ENCODE assay signal across 12 mouse cellular contexts in genomic region chr6:5859630-5860029, GRCm38 (mm10).
A peak's percentile ranks its signal among the peaks of the same experiment; 100 is the strongest.
DNase-seq lines count a peak whose midpoint lies in the region; ATAC-seq lines count a peak whose summit lies in the region.
"Had no signal": no experiment of that assay in that cellular context is flagged by ENCODE, and none has a peak within 500 bp of the region (broad histone marks: within the 10 kb centered on the region; RNA-seq: fewer than 3 reads in every experiment).

No protein-coding gene starts in this region.

- ATAC-seq in heart, embryonic 13.5 days (ENCODE audit: extremely low read depth, insufficient number of reproducible peaks, low FRiP score, low TSS enrichment) = no peak
- ATAC-seq in heart, embryonic 12.5 days (ENCODE audit: insufficient number of reproducible peaks, low FRiP score) = no peak
- ATAC-seq in hindbrain, embryonic 13.5 days (ENCODE audit: low FRiP score) = no peak
- 0 out of 2 replicates have a peak, but pooled peaks have one; percentile 34 for ATAC-seq in liver, embryonic 11.5 days (replicated peaks; ENCODE audit: low FRiP score)
- ATAC-seq in neural tube, embryonic 11.5 days (ENCODE audit: insufficient read depth, low FRiP score, low TSS enrichment) = 0 out of 2 replicates have a peak, but pooled peaks have one; percentile 6
- no peak for ATAC-seq in forebrain, embryonic 12.5 days (ENCODE audit: low FRiP score)

- H3K27me3 ChIP-seq in heart, embryonic 13.5 days (replicated peaks) = peaks cover 3% of the 10 kb centered on the region; the same call in 1 of the 2 replicates
- 0 out of 2 replicates have a peak, but pooled peaks cover 6% of the 10 kb centered on the region for H3K27me3 ChIP-seq in heart, embryonic 12.5 days (replicated peaks)
- H3K27me3 ChIP-seq in hindbrain, embryonic 13.5 days = peaks cover 14% of the 10 kb centered on the region
- H3K27me3 ChIP-seq in liver, embryonic 11.5 days (replicated peaks; ENCODE audit: control insufficient read depth, insufficient read depth, low read length) = no peaks in the 10 kb centered on the region
- no peaks in the 10 kb centered on the region for H3K27me3 ChIP-seq in neural tube, embryonic 11.5 days (ENCODE audit: control insufficient read depth, insufficient read depth, low read length)
- H3K27me3 ChIP-seq in forebrain, embryonic 12.5 days = no peaks in the 10 kb centered on the region

- H3K9ac ChIP-seq in heart, embryonic 13.5 days = no peak overlapping the region
- H3K9ac ChIP-seq in heart, embryonic 12.5 days = no peak overlapping the region
- no peak overlapping the region for H3K9ac ChIP-seq in hindbrain, embryonic 13.5 days
- H3K9ac ChIP-seq in liver, embryonic 11.5 days (ENCODE audit: low read depth, low read length) = no peak overlapping the region
- no peak overlapping the region for H3K9ac ChIP-seq in neural tube, embryonic 11.5 days (ENCODE audit: low read length)
- no peak overlapping the region for H3K9ac ChIP-seq in forebrain, embryonic 12.5 days

- H3K4me1 ChIP-seq in heart, embryonic 13.5 days = 0 out of 2 replicates have a peak, but pooled peaks cover 4% of the 10 kb centered on the region
- no peaks in the 10 kb centered on the region for H3K4me1 ChIP-seq in heart, embryonic 12.5 days (replicated peaks)
- H3K4me1 ChIP-seq in hindbrain, embryonic 13.5 days (replicated peaks) = peaks cover 11% of the 10 kb centered on the region; the same call in 1 of the 2 replicates
- no peaks in the 10 kb centered on the region for H3K4me1 ChIP-seq in liver, embryonic 11.5 days (replicated peaks; ENCODE audit: control insufficient read depth, insufficient read depth, low read length)
- H3K4me1 ChIP-seq in neural tube, embryonic 11.5 days (ENCODE audit: control insufficient read depth, insufficient read depth, low read length) = no peaks in the 10 kb centered on the region
- peaks cover 6% of the 10 kb centered on the region; the same call in 1 of the 2 replicates for H3K4me1 ChIP-seq in forebrain, embryonic 12.5 days

- 63% methylated on average over 8 of the region's 8 CpGs for WGBS in heart, embryonic 13.5 days
- WGBS in heart, embryonic 12.5 days = 54% methylated on average over 8 of the region's 8 CpGs
- WGBS in hindbrain, embryonic 13.5 days = 56% methylated on average over 8 of the region's 8 CpGs
- 47% methylated on average over 8 of the region's 8 CpGs for WGBS in liver, embryonic 11.5 days
- WGBS in neural tube, embryonic 11.5 days = 60% methylated on average over 8 of the region's 8 CpGs
- 76% methylated on average over 8 of the region's 8 CpGs for WGBS in forebrain, embryonic 12.5 days

- peak overlapping the region; percentile 62; the same call in 1 of the 2 replicates for H3K4me2 ChIP-seq in heart, embryonic 13.5 days
- no peak overlapping the region for H3K4me2 ChIP-seq in heart, embryonic 12.5 days
- peak overlapping the region; percentile 45 for H3K4me2 ChIP-seq in hindbrain, embryonic 13.5 days
- 0 out of 2 replicates have a peak overlapping the region, but pooled peaks have one; percentile 3 for H3K4me2 ChIP-seq in liver, embryonic 11.5 days
- no peak overlapping the region for H3K4me2 ChIP-seq in neural tube, embryonic 11.5 days (ENCODE audit: low read depth)
- H3K4me2 ChIP-seq in forebrain, embryonic 12.5 days = no peak overlapping the region

- no peak overlapping the region for H3K27ac ChIP-seq in heart, embryonic 13.5 days (replicated peaks)
- no peak overlapping the region for H3K27ac ChIP-seq in heart, embryonic 12.5 days (ENCODE audit: poor library complexity, severe bottlenecking)
- H3K27ac ChIP-seq in hindbrain, embryonic 13.5 days = no peak overlapping the region
- H3K27ac ChIP-seq in liver, embryonic 11.5 days (ENCODE audit: low read depth, low read length) = no peak overlapping the region
- H3K27ac ChIP-seq in neural tube, embryonic 11.5 days (ENCODE audit: low read depth, low read length) = no peak overlapping the region
- no peak overlapping the region for H3K27ac ChIP-seq in forebrain, embryonic 12.5 days
- H3K27ac ChIP-seq: macrophage had no signal

- H3K36me3 ChIP-seq in heart, embryonic 13.5 days = no peaks in the 10 kb centered on the region
- H3K36me3 ChIP-seq in heart, embryonic 12.5 days = no peaks in the 10 kb centered on the region
- no peaks in the 10 kb centered on the region for H3K36me3 ChIP-seq in hindbrain, embryonic 13.5 days
- H3K36me3 ChIP-seq in liver, embryonic 11.5 days (ENCODE audit: control insufficient read depth, insufficient read depth, low read length) = no peaks in the 10 kb centered on the region
- no peaks in the 10 kb centered on the region for H3K36me3 ChIP-seq in neural tube, embryonic 11.5 days (ENCODE audit: control insufficient read depth, insufficient read depth, low read length)
- H3K36me3 ChIP-seq in forebrain, embryonic 12.5 days (replicated peaks) = no peaks in the 10 kb centered on the region

- DNase-seq in liver, embryonic 11.5 days (ENCODE audit: low spot score) = no peak
- no peak for DNase-seq in neural tube, embryonic 11.5 days (ENCODE audit: low spot score)
- no peak for DNase-seq in thymus, postnatal 14 days
- no peak for DNase-seq in adrenal gland, adult 2 months
- DNase-seq: adrenal gland, postnatal 36 days; cerebellum, adult 9-10 months; kidney, adult 2 months had no signal

- no peaks in the 10 kb centered on the region for H3K9me3 ChIP-seq in heart, embryonic 13.5 days
- H3K9me3 ChIP-seq in heart, embryonic 12.5 days (replicated peaks) = no peaks in the 10 kb centered on the region
- H3K9me3 ChIP-seq in hindbrain, embryonic 13.5 days = no peaks in the 10 kb centered on the region
- H3K9me3 ChIP-seq in liver, embryonic 11.5 days (ENCODE audit: control insufficient read depth, low read length) = no peaks in the 10 kb centered on the region
- H3K9me3 ChIP-seq in neural tube, embryonic 11.5 days (ENCODE audit: control insufficient read depth, low read length) = no peaks in the 10 kb centered on the region
- no peaks in the 10 kb centered on the region for H3K9me3 ChIP-seq in forebrain, embryonic 12.5 days

- H3K4me3 ChIP-seq in heart, embryonic 13.5 days = no peak overlapping the region
- H3K4me3 ChIP-seq in heart, embryonic 12.5 days = no peak overlapping the region
- H3K4me3 ChIP-seq in hindbrain, embryonic 13.5 days = 0 out of 2 replicates have a peak overlapping the region, but pooled peaks have one; percentile 23
- no peak overlapping the region for H3K4me3 ChIP-seq in liver, embryonic 11.5 days (ENCODE audit: low read depth, low read length)
- no peak overlapping the region for H3K4me3 ChIP-seq in neural tube, embryonic 11.5 days (ENCODE audit: low read depth, low read length)
- no peak overlapping the region for H3K4me3 ChIP-seq in forebrain, embryonic 12.5 days (replicated peaks)

Comparison
In these comparisons a context has a peak if more than half of its experiments do, and no peak if none do; other contexts are left out.
1. H3K4me2 ChIP-seq: peak in heart, embryonic 13.5 days (single experiment), hindbrain, embryonic 13.5 days (single experiment) and liver, embryonic 11.5 days (single experiment); none in heart, embryonic 12.5 days (single experiment), neural tube, embryonic 11.5 days (single experiment) and forebrain, embryonic 12.5 days (single experiment).
2. ATAC-seq: peak in liver, embryonic 11.5 days (single experiment) and neural tube, embryonic 11.5 days (single experiment); none in heart, embryonic 13.5 days (single experiment), heart, embryonic 12.5 days (single experiment), hindbrain, embryonic 13.5 days (single experiment) and forebrain, embryonic 12.5 days (single experiment).